Mouse (Mus musculus) left cerebral cortex, postnatal 36 days (tissue): Measurements from ENCODE around the gene Hoxa13. TPM values are rescaled to one million over a fixed set of nuclear protein-coding genes. Genes with fewer than 3 reads are reported as not detected.

Experiments
- DNase-seq, 2 experiments: peaks; one replicate each; pipeline ENCODE4 v3.0.0; 2021 to 2022; ENCODE audit warnings: low spot score in 2 of 2, mixed read lengths in 1 of 2
- intact Hi-C: fragments of 180-260 bp; cut with DNase I; formaldehyde crosslinking; loops from one replicate; pipeline ENCODE4 v1.15.1; 2025
- total RNA-seq, 2 experiments: library from RNA; stranded (reverse); gene quantifications; 2 replicates each; pipeline ENCODE4 v1.2.3; 2021

Hoxa13 gene
- total RNA-seq, 2 experiments from 2014 or later = not detected

DNA sequence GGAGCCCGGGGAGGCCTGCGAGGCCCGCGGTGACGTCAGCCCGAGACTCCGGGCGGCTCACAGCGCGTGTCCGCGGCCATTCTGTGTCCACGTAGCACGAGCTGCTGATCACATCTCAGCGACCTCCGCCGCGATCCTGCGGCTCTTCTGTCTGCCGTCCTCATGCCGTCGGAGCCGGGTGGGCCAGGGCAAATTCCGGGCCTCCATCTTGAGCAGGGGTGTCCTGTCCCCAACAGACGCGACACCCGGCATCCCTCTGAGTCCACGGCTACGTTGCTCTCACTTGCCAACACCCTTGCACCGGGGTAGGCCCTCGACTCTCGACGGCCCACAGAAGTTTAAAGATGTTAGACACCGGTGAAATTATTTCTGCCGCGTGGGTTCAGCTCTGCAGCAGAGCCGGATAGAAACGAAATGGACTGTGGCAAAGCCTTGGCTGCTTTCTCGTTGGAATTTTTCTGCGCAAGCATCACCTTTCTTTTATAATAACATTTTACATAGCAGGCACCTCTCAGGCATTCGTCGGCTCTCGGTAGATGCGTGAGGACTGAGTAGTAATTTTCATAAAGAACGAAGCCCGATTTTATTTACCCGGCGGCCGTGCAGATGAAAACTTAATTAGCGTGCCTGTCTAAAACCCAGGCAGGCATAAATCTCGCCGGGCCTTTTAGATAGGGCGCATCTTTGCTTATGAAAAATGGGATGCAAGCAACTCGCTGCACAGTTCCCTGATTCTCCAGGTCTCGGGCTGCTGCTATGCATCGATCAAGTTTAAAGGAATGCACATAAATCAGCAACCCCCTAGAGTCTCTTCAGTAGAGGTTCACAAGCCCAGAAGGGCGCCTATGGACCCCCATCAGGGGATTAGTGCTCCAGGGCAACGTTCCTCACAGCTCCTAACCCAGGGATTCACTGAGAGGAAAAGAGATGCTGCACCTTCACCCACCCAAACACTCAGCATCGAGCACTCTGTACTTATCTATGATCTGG, 6.9 kb downstream of the Hoxa13 start:
- DNase-seq = no peak
- intact Hi-C loops = no loop called here

DNA sequence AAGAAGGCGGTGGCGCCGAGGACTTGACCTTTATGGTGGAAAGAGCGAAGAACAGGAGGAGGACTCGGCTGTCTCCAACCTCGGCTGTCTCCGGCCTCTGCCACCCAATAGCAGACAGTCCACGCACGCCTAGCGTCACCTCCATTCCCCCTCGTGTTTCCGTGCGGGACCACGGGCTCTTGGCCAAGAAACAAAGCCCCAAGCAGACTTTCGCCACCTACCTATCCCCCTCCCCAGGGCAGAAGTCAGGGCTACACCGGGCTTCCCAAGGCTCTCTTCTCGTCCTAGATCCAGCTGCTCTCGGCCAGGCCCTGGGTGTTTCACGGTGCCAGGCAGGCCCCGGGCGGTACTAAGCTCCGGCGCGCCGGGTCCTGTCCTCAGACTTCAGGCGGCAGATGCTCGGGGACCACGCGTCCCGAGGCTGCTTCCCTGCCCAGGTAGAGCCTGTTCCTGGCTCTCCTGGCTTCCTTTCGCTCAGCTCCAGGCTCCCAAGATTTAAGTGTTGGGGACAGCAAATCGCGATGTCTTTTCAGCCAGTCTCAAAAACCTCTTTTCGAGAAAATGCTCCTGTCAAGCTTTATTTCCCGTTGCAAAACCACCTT, 7.8 kb downstream of the Hoxa13 start:
- intact Hi-C loops = no loop called here
- no peak for DNase-seq

DNA sequence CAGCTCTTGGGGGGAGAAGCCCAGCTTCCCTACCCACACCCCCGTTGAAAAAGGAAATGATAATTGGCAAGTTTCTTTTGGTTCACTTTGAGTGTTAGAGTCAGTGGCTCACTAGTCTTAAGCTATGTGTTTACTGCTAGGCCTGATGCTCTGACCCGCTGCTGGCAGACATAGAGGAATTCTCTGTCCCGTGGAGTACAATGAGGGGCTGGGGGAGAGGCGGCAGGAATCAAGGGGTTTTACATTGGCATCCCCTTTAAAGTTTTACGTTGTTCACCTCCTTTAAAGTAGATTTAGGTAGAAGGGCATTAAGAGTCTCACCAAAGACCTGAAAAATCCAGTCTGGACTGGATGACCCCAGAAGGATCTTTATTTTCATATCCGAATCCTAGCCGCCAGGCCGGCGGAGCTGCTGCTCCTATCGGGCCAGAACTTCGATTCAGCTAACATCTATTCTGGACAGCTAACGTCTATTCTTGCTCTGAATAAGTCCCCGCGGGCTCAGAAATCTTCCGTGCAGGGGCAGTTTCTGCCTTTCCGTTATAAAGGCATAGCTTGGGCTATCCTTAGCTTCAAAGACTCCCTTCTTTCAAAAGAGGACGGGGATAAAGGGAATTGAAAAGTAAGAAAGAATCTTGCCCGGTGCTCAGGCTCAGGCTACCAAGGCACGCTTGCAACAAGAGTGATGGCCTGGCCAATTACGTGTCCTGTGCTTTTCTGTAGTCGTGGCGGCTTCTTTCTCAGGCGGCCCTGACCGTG, 8.5 kb downstream of the Hoxa13 start:
- DNase-seq = no peak
- intact Hi-C loops = no loop called here

DNA sequence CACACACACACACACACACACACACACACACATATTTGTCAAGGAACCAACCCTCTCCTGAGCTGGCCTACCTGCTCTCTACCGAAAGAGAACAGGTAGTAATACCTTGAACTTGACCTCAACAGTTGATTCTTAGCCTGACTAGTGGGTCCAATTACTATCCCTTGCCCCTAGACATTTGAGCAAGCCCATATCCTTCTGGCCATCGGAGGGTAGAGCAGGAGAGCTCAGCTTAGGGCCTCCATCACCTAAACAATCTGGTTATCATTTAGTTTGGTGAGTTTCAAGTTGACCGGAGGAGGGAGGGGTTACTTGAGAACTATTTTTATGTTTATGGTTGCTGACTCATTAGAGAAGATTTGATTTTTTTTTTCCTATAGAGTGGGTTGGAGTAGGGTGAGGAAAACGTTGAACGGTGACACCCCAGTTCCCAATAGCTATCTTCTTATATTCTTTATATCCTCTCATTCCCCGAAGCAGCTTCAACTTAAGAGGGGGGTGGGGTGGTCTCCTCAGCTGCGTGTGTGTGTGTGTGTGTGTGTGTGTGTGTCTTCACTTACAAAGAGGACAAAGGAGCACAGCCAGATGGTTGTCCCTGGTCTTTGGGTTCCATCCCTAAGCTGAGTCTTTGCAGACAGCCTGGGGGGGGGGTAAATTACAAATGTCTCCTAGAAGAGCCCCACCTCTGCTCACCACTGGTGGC, 9.4 kb downstream of the Hoxa13 start:
- no peak for DNase-seq
- intact Hi-C loops = no loop called here

DNA sequence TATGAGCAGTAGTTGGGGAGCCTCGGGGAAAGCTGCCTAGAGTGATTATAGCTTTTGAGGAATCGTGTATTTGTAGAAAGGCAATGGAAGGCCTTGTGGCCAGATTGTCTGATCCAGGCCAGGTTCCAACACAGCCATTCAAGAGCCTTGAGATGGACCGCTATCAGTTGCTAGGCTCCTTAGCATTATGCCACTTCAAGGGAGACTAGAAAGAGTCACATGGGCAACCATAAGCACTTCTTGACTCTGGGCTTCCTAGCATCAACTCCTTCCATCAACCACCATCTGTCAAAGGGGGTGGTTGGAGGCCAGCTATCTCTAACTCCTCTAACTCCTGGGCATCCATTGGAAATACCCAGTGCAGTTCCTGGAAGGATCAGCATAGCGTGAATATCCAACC, 10.9 kb downstream of the Hoxa13 start:
- no peak for DNase-seq
- intact Hi-C loops = no loop called here

DNA sequence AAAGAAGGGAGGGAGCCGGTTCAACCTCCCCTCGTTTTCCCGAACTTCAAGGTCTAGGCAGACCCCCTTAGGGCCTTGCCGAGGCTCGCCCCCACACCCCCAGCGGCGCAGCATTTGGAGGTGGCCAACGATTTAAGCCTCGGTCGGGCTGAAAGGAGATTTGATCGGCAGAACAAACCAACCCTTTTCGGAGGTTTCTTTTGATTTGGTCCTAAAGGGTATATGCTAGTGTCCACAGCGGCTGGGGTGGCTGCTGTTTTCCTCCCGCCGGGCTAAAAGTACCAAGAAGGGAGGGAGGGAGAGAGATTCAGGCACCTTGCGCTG, 11.3 kb downstream of the Hoxa13 start:
- no peak for DNase-seq
- intact Hi-C loops = no loop called here

DNA sequence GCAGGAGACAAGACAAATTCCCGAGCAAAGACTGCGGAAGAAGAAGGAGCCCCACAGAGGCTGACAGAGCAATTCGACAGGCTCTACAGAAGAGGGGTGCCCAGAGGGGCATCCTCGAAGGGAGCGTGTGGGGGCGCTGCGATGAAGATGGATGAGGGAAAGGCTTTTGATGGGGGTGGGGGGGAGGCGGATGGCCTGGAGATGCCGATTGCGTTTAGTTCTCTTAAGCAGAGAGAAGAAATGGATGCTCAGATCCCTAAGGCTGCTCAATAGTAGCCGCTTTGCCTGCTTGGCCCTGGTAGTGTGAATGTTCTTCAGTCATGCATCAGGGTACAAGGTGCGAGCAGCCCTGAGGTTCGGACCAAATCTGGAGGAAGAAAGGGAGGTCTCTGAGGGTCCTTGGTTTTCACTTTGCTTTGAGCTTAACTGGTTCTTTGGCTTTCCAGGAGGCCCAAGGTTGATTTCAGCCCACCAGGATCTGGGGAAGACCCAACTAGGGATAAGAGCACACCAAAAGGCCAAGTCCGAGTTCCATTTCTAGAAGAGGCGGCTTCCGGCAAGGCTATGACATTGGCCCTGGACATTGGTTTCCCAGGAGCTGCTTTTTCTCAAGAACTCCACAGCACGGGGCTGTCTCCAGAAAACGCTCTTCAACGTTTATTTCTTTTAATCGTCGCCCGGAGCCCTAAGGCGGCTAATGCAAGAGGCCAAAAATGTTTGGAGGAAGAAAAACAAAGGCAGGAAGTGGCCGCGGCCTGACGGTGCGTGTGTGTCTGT, 11.9 kb downstream of the Hoxa13 start:
- intact Hi-C loops = no loop called here
- no peak for DNase-seq

DNA sequence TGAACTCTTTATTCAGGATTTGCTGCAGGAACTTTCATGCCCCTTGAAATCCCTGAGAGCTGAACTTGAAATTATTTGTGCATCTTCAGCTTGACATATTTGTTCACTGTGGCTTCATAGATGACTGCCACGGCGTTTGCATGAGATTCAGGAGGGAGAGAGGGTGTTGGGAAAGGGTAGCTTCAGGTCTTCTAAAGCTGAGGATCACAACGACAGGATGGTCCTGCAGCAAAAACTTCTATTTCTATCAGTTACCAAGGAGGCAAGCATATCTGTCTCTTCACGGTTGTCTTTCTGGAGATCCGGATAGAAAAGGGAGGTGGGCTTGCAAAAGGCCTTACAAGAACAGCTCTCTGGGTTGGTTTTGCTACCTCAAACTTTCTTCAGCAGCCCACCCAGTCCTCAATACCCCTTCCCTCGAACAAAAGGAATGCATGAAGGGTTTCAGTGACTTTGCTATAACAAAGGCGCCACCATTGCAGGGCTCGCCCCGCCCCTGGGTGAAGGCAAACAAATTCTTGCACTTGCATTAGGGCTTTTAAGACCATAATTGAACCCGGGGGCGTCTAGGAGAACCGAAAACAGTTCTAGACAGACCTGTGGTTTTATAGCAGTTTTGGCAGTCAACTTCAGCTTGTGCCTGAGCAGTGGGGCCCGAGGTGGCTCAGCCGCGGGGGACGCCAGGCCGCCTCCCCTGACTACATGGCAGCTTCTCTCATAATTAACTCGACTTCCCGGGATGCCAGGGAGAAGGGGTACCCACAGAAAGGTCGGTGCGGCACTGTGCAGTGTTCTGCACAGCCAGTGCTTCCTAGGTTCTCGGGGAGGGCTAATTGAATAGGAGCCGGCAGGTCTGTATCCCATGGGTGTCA, 12.7 kb downstream of the Hoxa13 start:
- intact Hi-C loops = no loop called here

DNA sequence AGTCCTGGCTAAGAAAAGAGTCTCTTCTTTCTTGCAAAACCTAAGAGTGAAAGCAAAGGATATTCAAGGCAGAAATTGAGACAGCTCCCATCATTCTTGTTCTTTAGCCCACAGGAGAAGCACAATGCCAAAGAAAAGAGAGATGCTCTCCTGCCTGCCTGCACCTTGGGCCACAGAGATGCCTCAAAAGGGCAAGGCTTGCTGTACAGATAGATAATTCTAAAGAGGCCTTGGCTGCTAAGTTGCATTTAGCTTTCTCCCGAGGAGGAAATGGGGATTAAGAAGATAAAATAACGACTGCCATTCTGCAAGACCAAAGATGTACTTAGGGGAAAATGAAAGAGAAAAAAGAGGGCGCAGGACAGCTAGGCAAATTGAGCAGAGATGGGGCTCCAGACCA, 13.8 kb downstream of the Hoxa13 start:
- DNase-seq = no peak
- intact Hi-C loops = no loop called here

More for the DNA sequence above, 12.7 kb downstream of the Hoxa13 start:
- DNase-seq = no peak

DNA sequence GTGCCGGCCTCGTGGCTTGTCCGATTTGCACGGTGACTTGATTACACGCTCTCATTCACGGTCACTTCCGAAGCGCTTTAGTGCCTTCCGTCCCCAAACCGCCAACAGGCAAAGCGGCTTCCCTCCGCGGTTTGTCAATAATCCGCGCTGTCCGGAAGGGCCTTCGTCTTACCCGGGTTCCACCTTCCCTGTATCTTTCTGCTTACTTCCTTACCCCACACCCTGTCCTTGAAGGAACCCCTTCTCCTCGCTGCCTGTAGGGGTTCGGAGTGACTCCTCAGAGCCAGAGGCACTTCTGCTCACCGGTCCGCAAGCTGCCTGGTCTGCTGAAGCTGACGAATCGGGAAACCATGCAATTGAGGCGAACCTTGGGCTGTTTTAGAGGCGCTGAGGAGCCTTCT, 14.3 kb downstream of the Hoxa13 start:
- intact Hi-C loops = no loop called here

DNA sequence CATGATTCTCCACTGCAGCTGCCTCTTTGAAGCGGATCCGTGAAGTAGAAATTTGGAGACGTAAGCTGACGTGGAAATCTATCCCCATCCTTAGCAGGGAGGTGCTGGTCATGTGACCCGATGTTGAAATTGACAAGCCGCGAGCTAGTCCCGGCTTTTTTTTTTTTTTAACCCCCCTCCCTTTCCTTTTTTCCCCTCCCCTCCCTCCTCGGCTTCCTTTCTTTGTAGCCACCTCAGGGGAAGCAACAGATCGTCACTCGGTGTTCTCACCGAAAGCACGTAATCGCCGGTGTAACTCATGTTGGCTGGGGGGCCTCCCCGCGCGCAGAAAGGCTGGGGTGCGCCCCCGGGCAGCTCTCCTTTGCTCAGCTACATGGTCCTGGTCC, 14.9 kb downstream of the Hoxa13 start, which contains the start of gene Hoxa11:
Gene Hoxa11, minus strand, starts transcription at position 54 of the 386 bp plus-strand sequence.
- DNase-seq = no peak
- intact Hi-C loops = no loop called here

More for the DNA sequence above, 14.3 kb downstream of the Hoxa13 start:
- peak in 1 of 2 experiments; percentile 9 for DNase-seq

DNA sequence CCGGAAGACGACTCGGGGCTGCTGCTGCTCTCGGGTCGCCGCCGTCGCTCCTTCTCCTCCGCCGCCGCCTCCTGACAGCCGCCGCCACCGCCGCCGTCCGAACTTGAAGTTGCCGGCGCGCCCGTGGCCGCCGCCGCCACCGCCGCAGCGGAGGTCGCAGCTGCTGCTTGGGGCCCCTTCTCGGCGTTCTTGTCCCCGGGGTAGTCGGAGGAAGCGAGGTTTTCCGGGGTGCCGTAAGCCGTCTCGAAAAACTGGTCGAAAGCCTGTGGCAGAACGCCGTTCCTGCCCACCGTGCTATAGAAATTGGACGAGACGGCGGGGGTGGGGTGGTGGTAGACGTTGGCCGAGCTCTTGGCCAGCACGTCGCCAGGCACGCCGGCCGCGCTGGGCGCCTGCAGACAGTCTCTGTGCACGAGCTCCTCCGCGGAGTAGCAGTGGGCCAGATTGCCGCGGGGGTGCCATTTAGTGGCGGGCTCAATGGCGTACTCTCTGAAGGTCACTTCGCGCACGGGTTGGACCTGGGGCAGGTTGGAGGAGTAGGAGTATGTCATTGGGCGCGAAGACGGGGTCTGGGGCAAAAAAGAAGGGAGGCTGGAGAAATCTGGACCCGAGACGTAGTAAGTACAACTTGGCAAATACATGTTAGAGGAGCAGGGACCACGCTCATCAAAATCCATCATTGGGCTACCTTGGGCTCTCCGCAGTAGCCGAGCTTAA, 15.5 kb downstream of the Hoxa13 start:
- intact Hi-C loops = no loop called here
- no peak for DNase-seq

DNA sequence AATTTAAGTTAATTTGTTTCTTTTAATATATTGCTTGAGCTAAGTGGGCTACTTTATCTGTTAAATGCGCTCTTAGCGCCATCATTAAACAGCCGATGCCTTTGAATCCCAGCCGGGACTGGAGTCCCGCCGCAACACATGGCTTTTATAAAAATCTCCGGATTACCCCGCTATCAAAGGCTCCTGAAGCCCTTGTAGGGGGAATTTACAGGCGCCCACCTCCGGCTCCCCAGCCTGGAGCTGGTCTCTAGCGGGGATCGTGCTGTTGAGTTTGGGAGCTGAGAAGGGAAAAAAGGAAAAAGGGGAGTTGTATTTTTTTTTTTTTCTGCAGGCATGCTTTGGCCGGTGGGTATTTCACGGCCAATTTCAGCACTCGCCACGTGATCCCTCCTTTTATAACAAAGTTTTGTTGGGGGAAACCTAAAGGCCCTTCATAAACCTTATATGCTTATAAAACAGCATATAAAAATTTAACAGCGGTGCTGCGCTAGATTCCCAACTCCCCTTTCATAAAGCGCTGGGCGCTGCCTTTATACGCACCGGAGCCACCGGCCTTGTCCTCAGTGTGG, 16.1 kb downstream of the Hoxa13 start:
- intact Hi-C loops = no loop called here
- DNase-seq = peak in 1 of 2 experiments; percentile 4

DNA sequence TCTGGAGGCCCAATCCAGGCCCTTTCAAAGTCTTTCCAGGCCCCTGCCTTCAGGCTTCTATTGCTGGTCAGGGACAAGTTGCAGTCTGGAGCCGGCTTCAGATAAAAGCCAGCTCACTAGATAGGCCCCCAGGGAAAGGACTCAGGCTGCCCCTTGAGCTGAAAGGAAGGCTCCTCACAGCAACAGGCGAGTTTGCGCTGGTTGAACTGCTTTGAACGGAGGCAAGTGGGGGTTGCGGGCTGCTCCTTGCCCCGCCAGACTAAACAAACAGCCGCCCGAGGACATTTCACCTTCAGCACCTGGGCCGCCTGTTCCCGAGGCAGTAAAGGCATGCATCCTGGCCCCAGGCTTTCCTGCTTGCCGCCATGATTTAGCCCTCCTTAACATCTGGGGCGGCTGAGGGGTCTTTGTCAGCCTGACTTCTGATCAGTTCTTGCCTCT, 17.0 kb downstream of the Hoxa13 start:
- intact Hi-C loops = no loop called here
- no peak for DNase-seq

DNA sequence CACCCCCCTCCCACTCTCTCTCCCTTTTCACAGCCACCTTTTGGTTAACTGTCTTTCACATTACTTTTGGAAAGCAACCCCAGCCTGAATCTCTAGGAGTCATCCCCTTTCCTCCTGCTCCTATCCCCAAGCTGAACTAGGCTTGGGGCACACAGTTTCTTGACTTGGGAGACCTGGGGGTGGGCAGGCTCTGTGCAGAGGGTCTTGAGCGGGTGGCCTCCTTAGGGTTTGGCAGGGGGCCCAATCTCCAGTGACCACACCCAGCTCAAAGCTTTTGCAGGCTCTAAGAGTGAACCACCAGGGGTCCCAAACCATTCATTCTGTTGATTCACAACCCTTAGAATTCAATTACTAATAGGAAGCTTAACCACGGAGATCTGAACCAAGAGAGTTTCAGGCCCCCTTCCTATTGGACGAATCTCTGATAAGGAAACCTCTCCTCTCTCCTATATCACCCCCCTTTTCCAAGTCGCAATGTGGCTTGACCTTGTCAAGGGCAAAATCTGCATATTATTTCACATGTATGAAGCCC, 17.8 kb downstream of the Hoxa13 start:
- DNase-seq = no peak
- intact Hi-C loops = no loop called here

DNA sequence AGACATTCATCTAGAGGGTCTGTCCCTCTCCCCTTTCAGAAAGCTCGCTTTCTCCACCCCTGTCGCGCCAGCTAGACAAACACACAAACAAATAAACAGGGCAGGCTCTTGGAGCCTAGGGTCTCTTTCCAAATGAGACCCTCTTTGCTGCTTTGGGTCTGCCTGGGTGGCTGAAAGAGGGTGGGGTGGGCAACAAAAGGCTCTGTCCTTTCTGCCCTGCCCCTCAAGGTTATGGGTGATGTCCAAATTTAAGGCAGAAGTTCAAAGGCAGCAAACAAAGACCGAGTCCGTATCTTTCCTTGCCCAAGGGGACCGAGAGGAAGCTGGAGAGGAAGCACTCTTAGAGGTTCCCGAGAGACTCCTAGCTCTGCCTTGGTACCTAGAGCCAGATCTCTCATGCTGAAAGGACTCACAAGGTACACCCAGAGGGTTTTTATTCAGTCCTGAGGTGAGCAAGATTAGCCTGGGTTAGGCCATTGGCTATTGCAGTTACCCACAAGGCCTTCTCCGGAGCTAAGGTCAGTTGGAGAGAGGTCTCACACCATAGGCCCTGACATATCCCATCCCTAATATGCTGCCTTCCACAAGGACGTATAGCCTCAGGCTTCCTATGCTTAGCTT, 19.6 kb downstream of the Hoxa13 start:
- no peak for DNase-seq
- intact Hi-C loops = no loop called here
